In genomic region chr6:91173221-91173880, GRCm38 (mm10) we compare ENCODE assay signal across 8 mouse cellular contexts. TPM values are rescaled to one million over a fixed set of nuclear protein-coding genes. Genes with fewer than 3 reads are reported as not detected.
DNase-seq lines count a peak whose midpoint lies in the region; ATAC-seq lines count a peak whose summit lies in the region.

No protein-coding gene starts in this region.

- H3K36me3 ChIP-seq in hindbrain, embryonic 14.5 days (replicated peaks; ENCODE audit: control insufficient read depth, insufficient read depth), result peaks cover 58% of the 10 kb centered on the region
- no peaks in the 10 kb centered on the region for H3K36me3 ChIP-seq in stomach, embryonic 16.5 days (ENCODE audit: control insufficient read depth, insufficient read depth, low read length)

- peak; percentile 56 for ATAC-seq in frontal cortex, adult (ENCODE audit: low TSS enrichment)
- peak; percentile 52; the same call in 1 of the 2 replicates for ATAC-seq in hindbrain, embryonic 14.5 days (ENCODE audit: low FRiP score)
- peak; percentile 42; the same call in 1 of the 2 replicates for ATAC-seq in stomach, embryonic 16.5 days (ENCODE audit: insufficient read depth, low FRiP score)

- no peaks in the 10 kb centered on the region for H3K4me1 ChIP-seq in hindbrain, embryonic 14.5 days (replicated peaks; ENCODE audit: control insufficient read depth, insufficient read depth, low read length)
- H3K4me1 ChIP-seq in stomach, embryonic 16.5 days (ENCODE audit: control insufficient read depth, insufficient read depth, low read length), result no peaks in the 10 kb centered on the region

- WGBS in hindbrain, embryonic 14.5 days, result 54% methylated on average over 7 of the region's 7 CpGs
- 38% methylated on average over 7 of the region's 7 CpGs for WGBS in stomach, embryonic 16.5 days

- H3K9me3 ChIP-seq in hindbrain, embryonic 14.5 days (ENCODE audit: control insufficient read depth, low read length), result no peaks in the 10 kb centered on the region
- no peaks in the 10 kb centered on the region for H3K9me3 ChIP-seq in stomach, embryonic 16.5 days (replicated peaks; ENCODE audit: control insufficient read depth, low read length)

- H3K4me3 ChIP-seq in hindbrain, embryonic 14.5 days (replicated peaks; ENCODE audit: low read length), result no peak overlapping the region
- no peak overlapping the region for H3K4me3 ChIP-seq in stomach, embryonic 16.5 days (replicated peaks; ENCODE audit: low read length)

- no peak overlapping the region for H3K9ac ChIP-seq in hindbrain, embryonic 14.5 days
- H3K9ac ChIP-seq in stomach, embryonic 16.5 days (ENCODE audit: low read length), result no peak overlapping the region

- DNase-seq in layer of hippocampus, adult 11-12 months (ENCODE audit: low spot score), result peak; percentile 71
- DNase-seq in layer of hippocampus, adult 9-10 months (ENCODE audit: low spot score), result no peak
- DNase-seq in cerebellum, adult 18-20 months, result peak; percentile 57 to 60
- DNase-seq in hindbrain, embryonic 14.5 days (ENCODE audit: low spot score), result peak; percentile 69
- DNase-seq in left cerebral cortex, postnatal 14 days (ENCODE audit: low spot score in 2 of 2), result peak; percentile 66 to 67
- peak; percentile 63 for DNase-seq in mesoderm, embryonic 11.5 days (ENCODE audit: low read depth, low spot score)

- no peak overlapping the region for H3K27ac ChIP-seq in hindbrain, embryonic 14.5 days
- H3K27ac ChIP-seq in stomach, embryonic 16.5 days (ENCODE audit: low read length), result no peak overlapping the region

- intact Hi-C loops in left cerebral cortex, postnatal 14 days (cut with DNase I), result loop anchor here (2.0 kb wide), 1 partner anchor 105 kb away; no protein-coding TSS in a partner anchor

- no peak overlapping the region for H3K4me2 ChIP-seq in hindbrain, embryonic 14.5 days (replicated peaks)
- no peak overlapping the region for H3K4me2 ChIP-seq in stomach, embryonic 16.5 days (ENCODE audit: low read depth, low read length)

- H3K27me3 ChIP-seq in hindbrain, embryonic 14.5 days (ENCODE audit: control insufficient read depth, insufficient read depth, low read length), result no peaks in the 10 kb centered on the region
- H3K27me3 ChIP-seq in stomach, embryonic 16.5 days (ENCODE audit: control insufficient read depth, insufficient read depth, low read length), result no peaks in the 10 kb centered on the region

RNA-seq across cellular contexts. Expression of gene Hdac11, which starts 16.9 kb away (rescaled TPM):
- 42.7 and 50.1 TPM in 2 replicates for polyA plus RNA-seq in hindbrain, embryonic 14.5 days (2014; fragmentation: Nextera tagmentation; extraction: Ambion mirVana)
- total RNA-seq in left cerebral cortex, postnatal 14 days (2021), result 100 to 1,000 TPM; 130 to 142 TPM
- 8.3 and 12.3 TPM in 2 replicates for polyA plus RNA-seq in stomach, embryonic 16.5 days (2015; fragmentation: Nextera tagmentation; extraction: Ambion mirVana)

RNA-seq across cellular contexts. Expression of gene Fbln2, which starts 38.9 kb away (rescaled TPM):
- 26.2 and 27.2 TPM in 2 replicates for polyA plus RNA-seq in hindbrain, embryonic 14.5 days (2014; fragmentation: Nextera tagmentation; extraction: Ambion mirVana)
- 1 to 10 TPM; 9.6 to 9.9 TPM for total RNA-seq in left cerebral cortex, postnatal 14 days (2021)
- polyA plus RNA-seq in stomach, embryonic 16.5 days (2015; fragmentation: Nextera tagmentation; extraction: Ambion mirVana), result 63.0 TPM in 2 replicates

RNA-seq across cellular contexts. Expression of gene Nup210, which starts 56.7 kb away (rescaled TPM):
- 23.3 TPM in 2 replicates for polyA plus RNA-seq in hindbrain, embryonic 14.5 days (2014; fragmentation: Nextera tagmentation; extraction: Ambion mirVana)
- 10 to 100 TPM; 30.0 to 35.0 TPM for total RNA-seq in left cerebral cortex, postnatal 14 days (2021)
- 12.8 and 12.9 TPM in 2 replicates for polyA plus RNA-seq in stomach, embryonic 16.5 days (2015; fragmentation: Nextera tagmentation; extraction: Ambion mirVana)
